ENCODE assay signal across 8 mouse cellular contexts in the genomic region with DNA sequence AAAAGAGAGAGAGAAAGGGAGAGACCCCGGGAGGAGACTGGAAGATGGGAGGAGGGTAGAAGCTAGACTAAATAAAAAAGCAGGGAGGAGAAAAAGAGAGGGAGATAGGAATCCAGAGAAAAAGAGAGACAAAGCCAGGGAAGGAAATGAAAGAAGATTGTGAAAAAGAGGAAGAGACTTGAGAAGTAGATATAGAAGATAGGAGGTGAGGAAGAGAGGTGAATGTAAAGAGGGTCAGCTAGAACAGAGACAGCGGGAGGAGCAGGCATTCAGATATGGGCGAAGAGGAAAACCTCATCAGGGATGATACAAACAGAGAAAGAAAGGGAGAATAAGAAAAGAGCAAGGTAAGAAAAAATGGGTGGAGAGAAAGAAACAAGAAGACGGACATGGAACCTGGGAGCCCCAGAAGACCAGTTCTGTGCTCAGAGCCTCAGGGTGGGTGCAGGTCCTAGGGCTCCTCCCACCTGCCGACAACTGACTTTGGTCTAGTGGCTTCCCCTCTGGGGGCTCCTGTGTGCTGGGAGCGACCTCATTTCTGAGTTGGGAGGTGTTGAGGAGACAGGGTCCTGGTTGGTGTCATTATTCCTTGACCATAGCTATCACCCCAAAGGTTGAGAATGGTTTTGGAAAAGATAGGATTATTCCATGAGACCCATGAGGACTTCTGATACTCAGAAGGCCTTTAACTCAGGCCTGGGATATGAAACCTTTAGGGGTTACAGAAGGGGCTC. TPM values are rescaled to one million over a fixed set of nuclear protein-coding genes. Genes with fewer than 3 reads are reported as not detected.
DNase-seq lines count a peak whose midpoint lies in the region; ATAC-seq and TF ChIP-seq lines count a peak whose summit lies in the region.

No protein-coding gene starts in this region.

- dilution Hi-C loops in CH12.LX (cut with MboI; ENCODE audit: extremely low pct_ligation_motif_present, extremely low pct_unique_long_range_greater_than_20kb, low sequenced_read_pairs) = no loop called here

- DNase-seq in heart, adult 11 months = peak; percentile 87
- DNase-seq in heart, postnatal 14 days = no peak
- no peak for DNase-seq in CH12.LX (ENCODE audit: extremely low read depth)
- DNase-seq in kidney, postnatal 14 days = peak; percentile 31
- DNase-seq in layer of hippocampus, postnatal 14 days (ENCODE audit: low spot score in 2 of 2) = no peak
- DNase-seq in yolk sac, embryonic 10.5 days (ENCODE audit: low spot score) = no peak

- no peaks in the 10 kb centered on the region for H3K27me3 ChIP-seq in CH12.LX (replicated peaks)
- H3K27me3 ChIP-seq in embryonic facial prominence, embryonic 13.5 days = no peaks in the 10 kb centered on the region
- H3K27me3 ChIP-seq in neural tube, embryonic 15.5 days (replicated peaks) = no peaks in the 10 kb centered on the region

- no peak overlapping the region for H3K27ac ChIP-seq in CH12.LX (ENCODE audit: insufficient read depth, low read depth)
- peak overlapping the region; percentile 100 for H3K27ac ChIP-seq in embryonic facial prominence, embryonic 13.5 days
- H3K27ac ChIP-seq in neural tube, embryonic 15.5 days (replicated peaks) = peak overlapping the region; percentile 100

- intact Hi-C loops in heart, postnatal 14 days (cut with DNase I) = loop anchor here (10.0 kb wide), 1 partner anchor 204 kb away; the partner anchor contains the start of gene Lnpep

- in situ Hi-C loops in CH12.LX (cut with MboI; ENCODE audit: low pct_ligation_motif_present, low pct_unique_long_range_greater_than_20kb, low sequenced_read_pairs) = no loop called here

- no peak for ATAC-seq in embryonic facial prominence, embryonic 13.5 days (ENCODE audit: insufficient number of reproducible peaks, insufficient read depth, low FRiP score, low TSS enrichment, low read depth)
- no peak for ATAC-seq in neural tube, embryonic 15.5 days (ENCODE audit: low FRiP score)

- no peak for TF ChIP-seq POLR2A in CH12.LX (IDR thresholded peaks at IDR 0.05; ENCODE audit: low read depth, low read length)

- H3K9me3 ChIP-seq in CH12.LX (replicated peaks; ENCODE audit: low read length) = no peaks in the 10 kb centered on the region
- no peaks in the 10 kb centered on the region for H3K9me3 ChIP-seq in embryonic facial prominence, embryonic 13.5 days
- no peaks in the 10 kb centered on the region for H3K9me3 ChIP-seq in neural tube, embryonic 15.5 days (replicated peaks)

- H3K4me1 ChIP-seq in CH12.LX (ENCODE audit: control insufficient read depth in 1 of 2, insufficient read depth in 2 of 2) = peaks cover 0 to 9% of the 10 kb centered on the region in 2 experiments; a peak in 2 of 4 replicates
- H3K4me1 ChIP-seq in embryonic facial prominence, embryonic 13.5 days = peaks cover 52% of the 10 kb centered on the region
- peaks cover 53% of the 10 kb centered on the region for H3K4me1 ChIP-seq in neural tube, embryonic 15.5 days

- TF ChIP-seq RAD21 in CH12.LX (IDR thresholded peaks at IDR 0.05; ENCODE audit: low read depth, low read length) = no peak

- no peaks in the 10 kb centered on the region for H3K79me2 ChIP-seq in CH12.LX (replicated peaks; ENCODE audit: control insufficient read depth, extremely low read depth, insufficient read depth, poor library complexity, severe bottlenecking)

- TF ChIP-seq EP300 in CH12.LX (IDR thresholded peaks at IDR 0.05; ENCODE audit: low read length) = no peak

- peak overlapping the region; percentile 50 for H3K4me2 ChIP-seq in CH12.LX (ENCODE audit: insufficient read depth, low read depth, poor library complexity, severe bottlenecking)
- peak overlapping the region; percentile 87 for H3K4me2 ChIP-seq in embryonic facial prominence, embryonic 13.5 days
- peak overlapping the region; percentile 89 for H3K4me2 ChIP-seq in neural tube, embryonic 15.5 days

- H3K9ac ChIP-seq in CH12.LX (ENCODE audit: insufficient read depth, low read depth) = no peak overlapping the region
- H3K9ac ChIP-seq in embryonic facial prominence, embryonic 13.5 days = peak overlapping the region; percentile 93
- peak overlapping the region; percentile 95 for H3K9ac ChIP-seq in neural tube, embryonic 15.5 days (replicated peaks)

- H3K36me3 ChIP-seq in CH12.LX (replicated peaks in 1 of 2; ENCODE audit: control insufficient read depth in 1 of 2, insufficient read depth in 1 of 2, low read length in 1 of 2) = no peaks in the 10 kb centered on the region
- H3K36me3 ChIP-seq in embryonic facial prominence, embryonic 13.5 days = peaks cover 40% of the 10 kb centered on the region
- peaks cover 3% of the 10 kb centered on the region; the same call in 1 of the 2 replicates for H3K36me3 ChIP-seq in neural tube, embryonic 15.5 days

- H3K4me3 ChIP-seq in CH12.LX (replicated peaks in 1 of 3; ENCODE audit: low read depth in 2 of 3, low read length in 2 of 3, poor library complexity in 1 of 3) = no peak overlapping the region
- H3K4me3 ChIP-seq in embryonic facial prominence, embryonic 13.5 days = peak overlapping the region; percentile 87
- H3K4me3 ChIP-seq in neural tube, embryonic 15.5 days (replicated peaks) = peak overlapping the region; percentile 82

- WGBS in embryonic facial prominence, embryonic 13.5 days = 2% methylated on average over 6 of the region's 6 CpGs
- 5% methylated on average over 6 of the region's 6 CpGs for WGBS in neural tube, embryonic 15.5 days

- TF ChIP-seq CTCF in CH12.LX (conservative IDR thresholded peaks at IDR 0.05 in 1 of 2, IDR thresholded peaks at IDR 0.05 in 1 of 2; ENCODE audit: low read depth in 2 of 2, low read length in 2 of 2) = no peak

TF ChIP-seq in CH12.LX, 34 proteins besides CTCF, POLR2A, EP300 and RAD21:
- TF ChIP-seq MYC (IDR thresholded peaks at IDR 0.05; ENCODE audit: low read depth, low read length) = no peak
- no peak for TF ChIP-seq MAX (IDR thresholded peaks at IDR 0.05; ENCODE audit: low read length)
- no peak for TF ChIP-seq BHLHE40 (IDR thresholded peaks at IDR 0.05; ENCODE audit: low read depth, low read length)
- TF ChIP-seq ZMIZ1 (IDR thresholded peaks at IDR 0.05; ENCODE audit: low read depth, low read length) = no peak
- no peak for TF ChIP-seq GABPA (IDR thresholded peaks at IDR 0.05; ENCODE audit: insufficient replicate concordance, low read depth, low read length)
- no peak for TF ChIP-seq HCFC1 (IDR thresholded peaks at IDR 0.05; ENCODE audit: low read depth, low read length)
- TF ChIP-seq TCF12 (IDR thresholded peaks at IDR 0.05; ENCODE audit: low read depth, low read length) = no peak
- TF ChIP-seq JUND (conservative IDR thresholded peaks at IDR 0.05; ENCODE audit: low read depth, low read length) = no peak
- TF ChIP-seq CHD1 (IDR thresholded peaks at IDR 0.05; ENCODE audit: low read depth, low read length) = no peak

RNA-seq across cellular contexts. Expression of gene Spaca6, which starts 2.3 kb away (rescaled TPM):
- 10 to 100 TPM; 14.9 to 23.6 TPM for total RNA-seq in heart, postnatal 14 days (2021)
- not detected in 2 replicates for total RNA-seq in CH12.LX (2012; rRNA removed)
- total RNA-seq in CH12.LX (2014; rRNA removed) = not detected in 2 replicates
- 0.67 TPM in 1 of 2 replicates, not detected in the other for polyA plus RNA-seq in CH12.LX (2012; ENCODE audit: insufficient read length, low read depth)
- 51.9 and 52.6 TPM in 2 replicates for polyA plus RNA-seq in embryonic facial prominence, embryonic 13.5 days (2015; fragmentation: Nextera tagmentation; extraction: Ambion mirVana)
- 21.8 and 29.6 TPM in 2 replicates for polyA plus RNA-seq in neural tube, embryonic 15.5 days (2015; fragmentation: Nextera tagmentation; extraction: Ambion mirVana)
- total RNA-seq in layer of hippocampus, postnatal 14 days (2021) = 100 to 1,000 TPM in 1 of 2 experiments, 10 to 100 TPM in 1; 91.4 to 104 TPM

RNA-seq across cellular contexts. Expression of gene Has1, which starts 25.8 kb away (rescaled TPM):
- total RNA-seq in heart, postnatal 14 days (2021) = under 1 TPM; 0.69 to 0.98 TPM
- not detected in 2 replicates for total RNA-seq in CH12.LX (2012; rRNA removed)
- not detected in 2 replicates for total RNA-seq in CH12.LX (2014; rRNA removed)
- not detected in 2 replicates for polyA plus RNA-seq in CH12.LX (2012; ENCODE audit: insufficient read length, low read depth)
- polyA plus RNA-seq in embryonic facial prominence, embryonic 13.5 days (2015; fragmentation: Nextera tagmentation; extraction: Ambion mirVana) = 1.3 and 1.6 TPM in 2 replicates
- polyA plus RNA-seq in neural tube, embryonic 15.5 days (2015; fragmentation: Nextera tagmentation; extraction: Ambion mirVana) = 1.4 and 1.9 TPM in 2 replicates
- under 1 TPM; 0.25 to 0.45 TPM for total RNA-seq in layer of hippocampus, postnatal 14 days (2021)

RNA-seq across cellular contexts. Expression of gene Fpr1, which starts 54.5 kb away (rescaled TPM):
- total RNA-seq in heart, postnatal 14 days (2021) = not detected
- total RNA-seq in CH12.LX (2012; rRNA removed) (not detected in 2 replicates), CH12.LX (2014; rRNA removed) (not detected in 2 replicates)
- polyA plus RNA-seq in CH12.LX (2012; ENCODE audit: insufficient read length, low read depth) = not detected in 2 replicates
- polyA plus RNA-seq in embryonic facial prominence, embryonic 13.5 days (2015; fragmentation: Nextera tagmentation; extraction: Ambion mirVana) = 0.19 TPM in 1 of 2 replicates, not detected in the other
- polyA plus RNA-seq in neural tube, embryonic 15.5 days (2015; fragmentation: Nextera tagmentation; extraction: Ambion mirVana) = 0.15 and 0.23 TPM in 2 replicates
- not detected for total RNA-seq in layer of hippocampus, postnatal 14 days (2021)

RNA-seq across cellular contexts. Expression of gene Fpr2, which starts 58.4 kb away (rescaled TPM):
- total RNA-seq in heart, postnatal 14 days (2021) = under 1 TPM in 1 of 2 experiments, not detected in 1; 0.20 TPM
- total RNA-seq in CH12.LX (2012; rRNA removed) = not detected in 2 replicates
- not detected in 2 replicates for total RNA-seq in CH12.LX (2014; rRNA removed)
- polyA plus RNA-seq in CH12.LX (2012; ENCODE audit: insufficient read length, low read depth) = not detected in 2 replicates
- not detected in 2 replicates for polyA plus RNA-seq in embryonic facial prominence, embryonic 13.5 days (2015; fragmentation: Nextera tagmentation; extraction: Ambion mirVana)
- 0.44 TPM in 1 of 2 replicates, not detected in the other for polyA plus RNA-seq in neural tube, embryonic 15.5 days (2015; fragmentation: Nextera tagmentation; extraction: Ambion mirVana)
- not detected for total RNA-seq in layer of hippocampus, postnatal 14 days (2021)

RNA-seq across cellular contexts. Expression of gene Fpr3, which starts 58.4 kb away (rescaled TPM):
- not detected for total RNA-seq in heart, postnatal 14 days (2021)
- total RNA-seq in CH12.LX (2012; rRNA removed) (not detected in 2 replicates), CH12.LX (2014; rRNA removed) (not detected in 2 replicates)
- not detected in 2 replicates for polyA plus RNA-seq in CH12.LX (2012; ENCODE audit: insufficient read length, low read depth)
- not detected in 2 replicates for polyA plus RNA-seq in embryonic facial prominence, embryonic 13.5 days (2015; fragmentation: Nextera tagmentation; extraction: Ambion mirVana)
- polyA plus RNA-seq in neural tube, embryonic 15.5 days (2015; fragmentation: Nextera tagmentation; extraction: Ambion mirVana) = not detected in 2 replicates
- total RNA-seq in layer of hippocampus, postnatal 14 days (2021) = not detected

Comparison
In these comparisons a context has a peak if more than half of its experiments do, and no peak if none do; other contexts are left out.
1. DNase-seq: peak in heart, adult 11 months (single experiment) and kidney, postnatal 14 days (single experiment); none in heart, postnatal 14 days (0 of 2), CH12.LX (single experiment), layer of hippocampus, postnatal 14 days (0 of 2) and yolk sac, embryonic 10.5 days (single experiment).
2. H3K4me3 ChIP-seq: peak in embryonic facial prominence, embryonic 13.5 days (single experiment) and neural tube, embryonic 15.5 days (single experiment); none in CH12.LX (0 of 3).
3. RNA of gene Spaca6, which starts 2.3 kb away (total RNA-seq): 91.4 to 104 TPM in layer of hippocampus, postnatal 14 days and 14.9 to 23.6 TPM in heart, postnatal 14 days; not detected in CH12.LX; every median in the first group is over 10 times any median in the second.
4. Peak in every context shown above with its lines, with median percentiles within 50 percentile points of each other: H3K4me2 ChIP-seq.